Mouse (Mus musculus) heart, adult 10 weeks (tissue): ENCODE results near the gene Olfr243. TPM values are rescaled to one million over a fixed set of nuclear protein-coding genes. Genes with fewer than 3 reads are reported as not detected.

Source experiments
- polyA plus RNA-seq: library from polyadenylated mRNA; stranded (reverse); fragments of 350-450 nt; fragmentation: Illumina TruSeq; extraction: RNeasy Lipid Tissue Mini Kit (QIAGEN cat#74804); gene quantifications from one replicate; pipeline ENCODE4 v1.2.3, GENCODE M21; 2014; ENCODE audit warnings: low read depth, low replicate concordance

Olfr243 gene
- not detected for polyA plus RNA-seq

GRCm38 (mm10) chr7:103714371-103714770 is at the start of gene Olfr243:
Gene Olfr243, plus strand, starts transcription at chr7:103714671.

GRCm38 (mm10) chr7:103671091-103671490 is 43.4 kb upstream of the Olfr243 start, which contains the start of gene Olfr624:
Gene Olfr624, minus strand, starts transcription at chr7:103671191.

GRCm38 (mm10) chr7:103682420-103682819 is 32.1 kb upstream of the Olfr243 start, which contains the start of gene Olfr625-ps1:
Gene Olfr625-ps1, plus strand, starts transcription at chr7:103682720.

GRCm38 (mm10) chr7:103730074-103730473 is 15.6 kb downstream of the Olfr243 start, which contains the start of gene Olfr628:
Gene Olfr628, plus strand, starts transcription at chr7:103730374.

GRCm38 (mm10) chr7:103744843-103745242 is 30.4 kb downstream of the Olfr243 start, which contains the start of gene Olfr629:
Gene Olfr629, minus strand, starts transcription at chr7:103744943.

GRCm38 (mm10) chr7:103757233-103757632 is 42.8 kb downstream of the Olfr243 start, which contains the start of gene Olfr630:
Gene Olfr630, minus strand, starts transcription at chr7:103757333.

Other genes starting within 250 kb of the Olfr243 start
- not detected for gene Olfr608, start 244.8 kb upstream of the Olfr243 start, polyA plus RNA-seq
- gene Olfr609, start 216.6 kb upstream of the Olfr243 start, polyA plus RNA-seq, result not detected
- gene Olfr610, start 202.5 kb upstream of the Olfr243 start, polyA plus RNA-seq, result not detected
- gene Olfr611, start 193.8 kb upstream of the Olfr243 start, polyA plus RNA-seq, result not detected
- not detected for gene Olfr612, start 172.0 kb upstream of the Olfr243 start, polyA plus RNA-seq
- gene Olfr613, start 166.6 kb upstream of the Olfr243 start, polyA plus RNA-seq, result not detected
- not detected for gene Olfr615, start 158.6 kb upstream of the Olfr243 start, polyA plus RNA-seq
- not detected for gene Olfr616, start 145.5 kb upstream of the Olfr243 start, polyA plus RNA-seq
- gene Olfr617, start 141.6 kb upstream of the Olfr243 start, polyA plus RNA-seq, result not detected
- not detected for gene Olfr618, start 124.6 kb upstream of the Olfr243 start, polyA plus RNA-seq
- gene Olfr619, start 114.1 kb upstream of the Olfr243 start, polyA plus RNA-seq, result not detected
- not detected for gene Olfr620, start 102.1 kb upstream of the Olfr243 start, polyA plus RNA-seq
- not detected for gene Olfr622, start 72.0 kb upstream of the Olfr243 start, polyA plus RNA-seq
- not detected for gene Olfr623, start 51.0 kb upstream of the Olfr243 start, polyA plus RNA-seq
- not detected for gene Olfr624, start 43.5 kb upstream of the Olfr243 start, polyA plus RNA-seq
- not detected for gene Olfr625-ps1, start 32.0 kb upstream of the Olfr243 start, polyA plus RNA-seq
- not detected for gene Olfr628, start 15.7 kb downstream of the Olfr243 start, polyA plus RNA-seq
- not detected for gene Olfr629, start 30.3 kb downstream of the Olfr243 start, polyA plus RNA-seq
- gene Olfr630, start 42.7 kb downstream of the Olfr243 start, polyA plus RNA-seq, result not detected
- gene Olfr69, start 56.9 kb downstream of the Olfr243 start, polyA plus RNA-seq, result not detected
- gene Olfr68, start 65.0 kb downstream of the Olfr243 start, polyA plus RNA-seq, result not detected
- gene Olfr67, start 77.2 kb downstream of the Olfr243 start, polyA plus RNA-seq, result not detected
- 792 TPM for gene Hbb-bt, start 99.3 kb downstream of the Olfr243 start, polyA plus RNA-seq
- 6,129 TPM for gene Hbb-bs, start 113.4 kb downstream of the Olfr243 start, polyA plus RNA-seq
- not detected for gene Hbb-bh2, start 125.8 kb downstream of the Olfr243 start, polyA plus RNA-seq
- gene Hbb-bh1, start 128.5 kb downstream of the Olfr243 start, polyA plus RNA-seq, result not detected
- not detected for gene Hbb-y, start 138.5 kb downstream of the Olfr243 start, polyA plus RNA-seq
- not detected for gene Olfr66, start 171.6 kb downstream of the Olfr243 start, polyA plus RNA-seq
- not detected for gene Olfr64, start 179.8 kb downstream of the Olfr243 start, polyA plus RNA-seq
- not detected for gene Olfr65, start 188.8 kb downstream of the Olfr243 start, polyA plus RNA-seq
- gene Olfr631, start 214.2 kb downstream of the Olfr243 start, polyA plus RNA-seq, result not detected
- not detected for gene Olfr632, start 219.7 kb downstream of the Olfr243 start, polyA plus RNA-seq
- not detected for gene Olfr633, start 229.8 kb downstream of the Olfr243 start, polyA plus RNA-seq